Mouse (Mus musculus): ENCODE measurements around the gene Ubxn6.

The Ubxn6 gene

DNA sequence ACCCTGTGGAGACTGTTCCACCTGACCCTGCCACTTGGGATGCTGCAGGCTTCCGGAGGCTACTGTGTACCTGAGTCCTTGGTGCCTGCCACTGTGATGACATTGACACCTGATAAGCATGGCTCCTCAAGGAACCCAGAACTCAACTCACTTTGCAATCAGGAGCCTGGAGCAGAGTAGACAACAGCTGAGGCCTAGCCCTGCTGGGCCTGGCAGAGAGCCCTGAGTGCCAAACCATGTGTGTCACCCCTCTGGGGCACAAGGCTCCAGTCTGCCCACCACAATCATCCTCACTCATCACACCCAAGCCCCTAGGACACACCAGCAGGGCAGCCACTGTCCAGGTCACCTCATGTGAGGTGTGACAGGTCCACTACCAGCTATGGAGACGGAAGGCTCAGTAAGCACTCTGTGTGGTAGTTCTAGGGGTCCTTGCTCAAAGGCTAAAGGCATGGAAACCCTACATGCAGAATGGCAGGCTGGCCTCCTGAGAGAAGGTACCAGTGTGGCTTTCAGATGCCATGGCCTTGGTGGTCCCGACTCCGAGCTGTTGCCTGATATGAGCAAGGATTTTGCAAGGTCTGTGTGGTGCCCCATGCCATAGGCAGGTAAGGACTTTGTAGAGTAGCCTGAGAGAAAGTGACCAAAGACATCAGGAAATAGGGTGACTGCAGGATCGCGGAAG lies 54.3 kb downstream of the Ubxn6 start:
- Histone ChIP-seq H3K9me3 (ENCODE audit: low read length) (no peaks in the 10 kb centered on the region), H3K4me3 (replicated peaks; ENCODE audit: low read length) (no peak overlapping the region), H3K27me3 (ENCODE audit: insufficient read depth, low read length) (no peaks in the 10 kb centered on the region), H3K36me3 (ENCODE audit: insufficient read depth, low read length) (peaks cover 100% of the 10 kb centered on the region), H3K4me1 (replicated peaks; ENCODE audit: low read depth, low read length) (peaks cover 76% of the 10 kb centered on the region)
- TF ChIP-seq CTCF (conservative IDR thresholded peaks at IDR 0.05; ENCODE audit: low read length) (no peak), POU5F1 (IDR thresholded peaks at IDR 0.05; ENCODE audit: borderline replicate concordance, low read length) (no peak), NANOG (IDR thresholded peaks at IDR 0.05; ENCODE audit: borderline replicate concordance, low read length) (no peak)

DNA sequence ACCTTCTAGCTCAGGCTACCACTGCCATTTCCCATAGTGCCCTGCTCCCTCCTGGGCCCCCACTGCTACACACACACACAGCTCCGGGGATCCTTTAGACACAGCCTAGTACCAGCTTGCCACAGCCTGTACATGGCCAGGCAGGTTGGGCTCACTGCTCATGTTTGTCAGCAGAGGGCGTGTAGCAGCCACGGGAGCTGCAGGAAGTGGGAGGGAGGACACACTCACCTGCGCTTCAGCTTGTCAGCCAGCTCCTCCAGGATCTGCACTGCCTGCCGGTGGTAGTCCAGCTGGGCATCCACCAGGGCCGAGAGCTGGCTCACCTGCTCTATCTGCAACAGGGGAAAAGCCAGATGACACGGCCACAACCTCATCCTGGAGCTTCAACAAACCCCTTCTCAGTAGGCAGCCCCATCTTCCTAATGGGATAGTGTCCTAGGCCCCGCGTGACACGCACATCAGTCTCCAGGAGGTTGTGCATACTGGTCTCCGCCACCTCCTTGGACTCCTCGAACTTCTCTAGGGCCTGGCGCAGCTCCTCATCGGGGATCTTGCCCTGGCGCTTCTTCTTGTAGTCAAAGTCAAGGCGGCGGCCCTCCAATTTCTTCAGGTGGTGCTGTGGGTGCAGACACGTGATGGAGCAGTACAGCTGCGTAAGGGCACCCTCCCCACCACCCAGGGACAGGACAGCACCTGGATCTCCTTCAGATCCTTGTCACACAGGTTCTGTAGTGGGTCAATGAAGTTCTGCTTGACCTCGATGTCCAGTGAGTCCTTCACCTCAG lies 56.3 kb downstream of the Ubxn6 start:
- Histone ChIP-seq H3K27me3 (ENCODE audit: insufficient read depth, low read length) (no peaks in the 10 kb centered on the region), H3K4me3 (replicated peaks; ENCODE audit: low read length) (peak overlapping the region; percentile 14), H3K36me3 (ENCODE audit: insufficient read depth, low read length) (peaks cover 98% of the 10 kb centered on the region), H3K4me1 (replicated peaks; ENCODE audit: low read depth, low read length) (peaks cover 67% of the 10 kb centered on the region), H3K9me3 (ENCODE audit: low read length) (no peaks in the 10 kb centered on the region)
- TF ChIP-seq NANOG (IDR thresholded peaks at IDR 0.05; ENCODE audit: borderline replicate concordance, low read length), result no peak
- TF ChIP-seq CTCF (conservative IDR thresholded peaks at IDR 0.05; ENCODE audit: low read length), result no peak; the same call in 1 of the 2 replicates
- no peak for TF ChIP-seq POU5F1 (IDR thresholded peaks at IDR 0.05; ENCODE audit: borderline replicate concordance, low read length)

DNA sequence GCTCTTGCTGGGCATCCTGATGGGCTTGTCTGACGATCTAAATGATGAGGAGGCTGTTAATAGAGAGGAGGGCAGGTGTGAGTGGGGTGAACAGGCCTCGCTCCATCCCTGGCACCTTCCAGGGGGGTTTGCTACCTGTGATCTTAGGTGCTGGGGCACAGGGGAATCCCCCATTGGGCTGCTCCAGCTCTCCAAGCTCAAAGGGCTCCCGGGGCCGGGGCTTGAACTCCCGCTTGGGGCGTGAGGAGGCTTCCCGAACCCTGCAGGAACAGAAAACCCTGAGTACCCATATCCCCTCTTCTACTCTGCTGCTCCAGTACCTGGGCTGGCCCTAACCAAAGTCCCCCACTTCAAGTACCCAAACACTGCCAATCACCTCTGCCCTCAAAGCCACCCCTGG lies 57.0 kb downstream of the Ubxn6 start:
- Histone ChIP-seq H3K4me3 (replicated peaks; ENCODE audit: low read length) (no peak overlapping the region), H3K4me1 (replicated peaks; ENCODE audit: low read depth, low read length) (peaks cover 60% of the 10 kb centered on the region)
- no peak for TF ChIP-seq CTCF (conservative IDR thresholded peaks at IDR 0.05; ENCODE audit: low read length)
- TF ChIP-seq POU5F1 (IDR thresholded peaks at IDR 0.05; ENCODE audit: borderline replicate concordance, low read length), result no peak
- no peak for TF ChIP-seq NANOG (IDR thresholded peaks at IDR 0.05; ENCODE audit: borderline replicate concordance, low read length)

More for the DNA sequence above, 57.0 kb downstream of the Ubxn6 start:
- no peaks in the 10 kb centered on the region for H3K27me3 ChIP-seq (ENCODE audit: insufficient read depth, low read length)
- peaks cover 98% of the 10 kb centered on the region for H3K36me3 ChIP-seq (ENCODE audit: insufficient read depth, low read length)
- H3K9me3 ChIP-seq (ENCODE audit: low read length), result no peaks in the 10 kb centered on the region
